Mouse (Mus musculus): ENCODE measurements around the gene Dnlz. TPM values are rescaled to one million over a fixed set of nuclear protein-coding genes. Genes with fewer than 3 reads are reported as not detected.
"Not testable (repeated sequence)": the region's sequence is repeated elsewhere in the genome, so short reads cannot be mapped to it uniquely, and the experiment has no call there.

The Dnlz gene
- total RNA-seq (2021): 10 to 100 TPM; 14.8 to 16.3 TPM

GRCm38 (mm10) chr2:26351358-26352290 is at the start of gene Dnlz:
TSS of gene Dnlz (minus strand) at chr2:26352110.
- DNase-seq: peak; percentile 95 to 96
- intact Hi-C loops (cut with DNase I): loop anchor here (1.0 to 5.0 kb wide), 4 partner anchors 26 to 57 kb away; partner anchors contain the start of genes Gpsm1 and Inpp5e

DNA sequence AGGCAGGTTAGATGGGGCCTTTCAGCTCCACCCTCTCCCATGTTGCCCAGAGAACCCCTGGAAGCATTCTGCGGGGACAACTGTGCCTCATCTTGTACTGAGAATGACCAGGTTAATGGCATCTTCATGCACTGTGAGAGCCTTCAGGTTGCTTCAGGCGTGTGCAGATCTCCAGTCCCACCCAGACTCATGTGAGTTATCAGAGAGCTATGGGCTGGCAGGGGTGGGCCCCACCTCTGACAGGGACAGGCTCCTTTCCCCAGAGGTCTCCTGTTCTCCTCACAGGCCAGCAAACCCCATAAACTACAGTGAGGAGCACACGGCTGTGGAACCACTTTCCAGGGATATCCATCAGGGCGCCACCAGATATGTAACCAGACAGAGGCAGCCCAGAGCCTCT is 49.1 kb upstream of the Dnlz start:
- no peak for DNase-seq
- intact Hi-C loops (cut with DNase I): no loop called here

DNA sequence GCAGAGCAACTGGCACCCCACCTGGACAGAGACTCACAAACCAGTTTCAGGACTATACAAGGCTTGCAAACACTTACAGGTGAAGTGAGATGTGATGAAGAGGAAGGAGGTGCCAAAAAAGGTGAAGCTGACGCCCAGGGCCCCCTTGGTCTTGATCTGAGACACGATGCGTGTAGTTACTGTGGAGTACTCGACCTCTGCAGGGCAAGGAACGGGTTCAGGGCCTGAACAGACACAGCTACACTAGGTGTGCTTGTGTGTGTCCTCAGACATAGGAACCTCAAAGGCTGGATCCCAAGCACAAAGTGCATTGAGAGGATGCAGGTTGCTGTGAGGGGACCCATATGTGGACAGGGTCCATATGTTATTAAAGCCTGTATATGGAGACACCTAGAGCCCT is 48.4 kb upstream of the Dnlz start:
- no peak for DNase-seq
- intact Hi-C loops (cut with DNase I): no loop called here

DNA sequence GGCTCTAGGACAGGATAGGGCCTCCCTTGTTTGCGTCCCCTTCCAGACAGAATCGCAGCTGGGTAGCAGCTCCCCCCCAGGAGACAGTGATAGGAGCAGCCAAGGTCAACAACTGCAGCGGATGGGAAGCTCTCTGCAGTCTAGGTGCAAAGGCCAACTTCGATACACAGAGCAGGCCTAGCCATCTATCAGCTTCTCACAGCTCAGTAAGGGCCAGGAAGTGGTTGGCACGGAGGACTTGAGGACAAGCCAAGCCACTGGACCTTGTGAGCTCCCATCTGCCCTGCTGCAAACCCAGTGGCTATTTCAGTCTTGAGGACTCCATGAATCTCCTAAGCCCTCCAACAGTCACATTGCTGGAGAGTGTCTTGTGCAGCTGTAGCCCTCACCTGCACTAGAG is 47.7 kb upstream of the Dnlz start:
- intact Hi-C loops (cut with DNase I): no loop called here
- peak; percentile 71 to 78 for DNase-seq

GRCm38 (mm10) chr2:26398978-26399377 is 47.1 kb upstream of the Dnlz start:
- peak; percentile 47 for DNase-seq
- intact Hi-C loops (cut with DNase I): no loop called here

DNA sequence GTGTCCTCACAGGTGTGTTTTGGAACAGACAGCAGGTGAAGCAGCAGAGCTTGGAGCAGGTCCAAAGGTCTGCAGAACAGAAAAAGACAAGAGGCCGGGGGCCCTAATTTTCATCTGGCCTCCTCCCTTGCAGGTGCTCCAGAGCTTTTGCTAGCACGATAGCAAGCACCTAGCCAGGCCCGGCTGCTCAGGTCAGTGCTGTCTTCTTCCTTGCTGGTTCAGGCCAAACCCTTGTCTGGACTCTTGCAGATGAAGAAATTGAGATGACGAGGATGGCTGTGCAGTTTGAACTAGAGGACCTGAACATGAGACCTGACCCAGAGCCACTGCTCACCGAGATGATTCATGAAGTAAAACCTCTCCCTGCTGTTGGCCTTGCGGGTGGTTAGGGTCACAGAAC is 39.7 kb upstream of the Dnlz start:
- intact Hi-C loops (cut with DNase I): no loop called here
- DNase-seq: no peak

- DNase-seq: no peak
- intact Hi-C loops (cut with DNase I): no loop called here
Observed at GRCm38 (mm10) chr2:26390954-26391353, 39.0 kb upstream of the Dnlz start.

DNA sequence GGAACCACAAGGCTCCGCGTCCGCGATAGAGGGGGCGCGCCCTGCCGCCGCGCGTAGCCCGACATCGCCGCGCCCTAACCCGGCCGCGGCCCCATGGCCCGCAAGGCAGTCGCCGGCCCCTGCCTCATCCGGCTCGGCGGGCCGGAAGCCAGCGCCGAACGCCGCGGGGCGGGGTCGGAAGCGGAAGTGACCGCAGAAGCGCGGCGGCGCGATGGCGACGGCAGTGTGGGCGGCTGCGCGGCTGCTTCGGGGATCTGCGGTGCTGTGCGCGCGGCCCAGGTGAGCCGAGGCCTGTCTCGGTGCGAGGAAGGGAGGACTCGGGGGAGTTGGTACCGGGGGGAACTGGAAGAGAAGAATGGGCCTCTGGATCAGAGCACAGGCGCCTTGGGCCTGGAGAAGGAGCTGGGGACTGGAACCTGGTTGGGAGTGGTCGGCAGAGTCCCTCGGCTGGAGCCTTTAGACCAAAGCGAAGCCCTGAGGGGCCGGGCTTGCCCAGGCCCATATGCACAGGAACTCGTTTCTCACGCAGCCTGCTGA is 37.3 kb upstream of the Dnlz start, which contains the start of the genes Entr1 and Pmpca:
Gene Entr1, minus strand, starts transcription at position 163 of the 537 bp plus-strand sequence.
Gene Pmpca, plus strand, starts transcription at position 186 of the 537 bp plus-strand sequence.
- DNase-seq: peak; percentile 90 to 91
- intact Hi-C loops (cut with DNase I): no loop called here

GRCm38 (mm10) chr2:26388682-26389153 is 36.8 kb upstream of the Dnlz start:
- no peak for DNase-seq
- intact Hi-C loops (cut with DNase I): no loop called here

DNA sequence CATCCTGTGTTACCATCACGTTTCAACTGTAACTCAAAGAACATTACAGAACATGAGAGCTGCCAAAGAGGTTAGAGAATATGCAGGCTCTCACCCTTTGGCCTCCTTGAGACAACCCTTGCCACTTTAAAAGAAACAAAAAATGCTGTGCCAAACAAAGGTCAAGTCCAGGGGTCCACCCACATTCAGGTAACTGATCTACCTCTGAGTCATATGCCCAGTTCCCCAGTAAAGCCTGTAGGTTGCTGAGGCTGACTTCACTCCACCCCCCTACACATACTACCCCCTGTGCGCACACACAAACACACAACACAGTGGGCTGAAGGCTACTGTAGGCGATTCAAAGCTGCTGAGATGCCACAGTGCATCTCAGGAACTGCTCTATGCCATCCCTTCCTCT is 35.8 kb upstream of the Dnlz start:
- intact Hi-C loops (cut with DNase I): no loop called here
- DNase-seq: no peak

GRCm38 (mm10) chr2:26380871-26381270 is 29.0 kb upstream of the Dnlz start:
- intact Hi-C loops (cut with DNase I); DNase-seq: not testable (repeated sequence)

- intact Hi-C loops (cut with DNase I): no loop called here
- DNase-seq: peak; percentile 85 to 89
Observed at GRCm38 (mm10) chr2:26380131-26380771, 28.3 kb upstream of the Dnlz start, which contains the start of gene Snapc4. TSS of gene Snapc4 (minus strand) at chr2:26380653.

- no peak for DNase-seq
- intact Hi-C loops (cut with DNase I): no loop called here
Observed at GRCm38 (mm10) chr2:26372396-26372795, 20.5 kb upstream of the Dnlz start.

DNA sequence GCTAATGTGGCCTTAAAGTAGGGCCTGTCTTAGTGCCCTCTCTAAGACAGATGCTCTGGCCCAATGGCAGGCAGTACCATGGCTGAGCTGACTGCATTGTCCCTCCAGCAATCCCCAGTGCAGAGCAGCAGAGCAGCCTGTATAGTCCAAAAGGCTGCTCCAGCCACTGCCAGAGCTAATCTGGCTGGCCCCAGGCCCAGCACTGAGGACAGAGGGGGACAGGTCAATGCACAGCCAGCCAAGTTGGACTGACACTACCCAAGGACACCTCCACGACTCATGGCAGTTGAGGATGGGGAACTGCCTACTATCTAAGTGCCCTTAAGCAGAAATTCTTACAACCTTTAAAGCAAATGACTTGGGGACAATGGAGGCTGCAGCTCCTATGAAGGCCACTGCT is 16.7 kb upstream of the Dnlz start:
- peak; percentile 78 to 83 for DNase-seq
- intact Hi-C loops (cut with DNase I): no loop called here

GRCm38 (mm10) chr2:26367911-26368310 is 16.0 kb upstream of the Dnlz start:
- intact Hi-C loops (cut with DNase I): no loop called here
- no peak for DNase-seq

GRCm38 (mm10) chr2:26364738-26365465 is 13.0 kb upstream of the Dnlz start:
- intact Hi-C loops (cut with DNase I): no loop called here
- peak; percentile 86 to 88 for DNase-seq

DNA sequence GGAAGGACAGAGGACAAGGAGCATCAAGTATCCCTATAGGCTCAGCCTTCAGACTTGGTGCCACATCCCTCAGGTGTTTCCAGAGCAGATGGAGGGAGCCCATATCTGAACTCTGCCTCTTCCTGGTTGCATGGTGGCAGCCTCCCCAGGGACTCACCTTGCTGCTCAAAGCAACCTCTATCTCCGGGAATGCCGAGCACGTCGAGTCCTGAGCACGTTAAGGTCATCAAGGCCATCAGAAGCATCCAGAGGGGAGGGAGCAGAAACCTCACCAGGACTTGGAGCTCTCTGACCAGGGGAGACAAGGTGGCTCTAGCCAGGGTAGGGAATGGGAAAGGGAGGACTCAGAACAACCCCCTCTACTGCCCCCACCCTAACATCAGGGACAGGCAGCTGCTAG is 11.6 kb upstream of the Dnlz start:
- no peak for DNase-seq
- intact Hi-C loops (cut with DNase I): no loop called here

- intact Hi-C loops (cut with DNase I): no loop called here
- DNase-seq: no peak
Observed at GRCm38 (mm10) chr2:26362991-26363390, 11.1 kb upstream of the Dnlz start.

DNA sequence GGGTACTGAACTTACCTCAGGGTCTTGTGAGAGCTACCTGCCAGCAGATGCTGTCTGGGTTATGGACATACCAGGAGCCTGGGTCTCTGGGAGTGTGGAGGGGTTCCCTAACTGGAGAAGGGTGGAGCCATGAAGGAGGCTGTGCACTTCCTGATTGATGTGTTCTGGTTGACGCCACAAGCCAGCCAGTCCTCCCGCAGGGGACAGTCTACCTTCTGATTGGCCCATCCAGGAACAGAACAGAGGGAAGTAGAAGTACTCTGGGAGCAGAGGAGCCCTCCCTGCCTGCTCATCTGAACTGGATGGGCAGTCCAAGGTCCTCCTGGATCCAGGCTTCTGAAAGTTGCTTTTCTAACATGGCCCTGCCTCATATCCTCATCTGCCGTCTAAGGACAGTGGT is 8.9 kb upstream of the Dnlz start, which contains the start of gene Card9:
Gene Card9, minus strand, starts transcription at position 147 of the 400 bp plus-strand sequence.
- intact Hi-C loops (cut with DNase I): no loop called here
- peak in 1 of 2 experiments; percentile 25 for DNase-seq

- intact Hi-C loops (cut with DNase I): no loop called here
- DNase-seq: peak in 1 of 2 experiments; percentile 72
Observed at GRCm38 (mm10) chr2:26359983-26360382, 8.1 kb upstream of the Dnlz start.

Data from heart, postnatal 10 days (tissue).